Comparison of ENCODE assay signal across 8 mouse cellular contexts in genomic region chr10:128494667-128495245, GRCm38 (mm10). TPM values are rescaled to one million over a fixed set of nuclear protein-coding genes. Genes with fewer than 3 reads are reported as not detected.
A peak's percentile ranks its signal among the peaks of the same experiment; 100 is the strongest.
DNase-seq lines count a peak whose midpoint lies in the region; ATAC-seq lines count a peak whose summit lies in the region.

No protein-coding gene starts in this region.

- peak overlapping the region; percentile 100 for H3K27ac ChIP-seq in kidney, embryonic 15.5 days
- H3K27ac ChIP-seq in brown adipose tissue, adult 24 weeks (replicated peaks; ENCODE audit: low read depth, low read length), result peak overlapping the region; percentile 96
- peak overlapping the region; percentile 98 for H3K27ac ChIP-seq in hindbrain, embryonic 14.5 days
- peak overlapping the region; percentile 96 for H3K27ac ChIP-seq in midbrain, embryonic 16.5 days (ENCODE audit: low read length)

- H3K4me1 ChIP-seq in kidney, embryonic 15.5 days, result peaks cover 67% of the 10 kb centered on the region
- H3K4me1 ChIP-seq in brown adipose tissue, adult 24 weeks (ENCODE audit: control insufficient read depth, insufficient read depth, insufficient read length, low read length), result peaks cover 6% of the 10 kb centered on the region
- peaks cover 39% of the 10 kb centered on the region for H3K4me1 ChIP-seq in hindbrain, embryonic 14.5 days (replicated peaks; ENCODE audit: control insufficient read depth, insufficient read depth, low read length)
- peaks cover 36% of the 10 kb centered on the region for H3K4me1 ChIP-seq in midbrain, embryonic 16.5 days (ENCODE audit: control insufficient read depth, insufficient read depth, low read length)

- H3K4me3 ChIP-seq in kidney, embryonic 15.5 days (replicated peaks), result peak overlapping the region; percentile 89
- H3K4me3 ChIP-seq in brown adipose tissue, adult 24 weeks (ENCODE audit: insufficient read depth, low read depth, low read length), result peak overlapping the region; percentile 86
- peak overlapping the region; percentile 69 for H3K4me3 ChIP-seq in hindbrain, embryonic 14.5 days (replicated peaks; ENCODE audit: low read length)
- H3K4me3 ChIP-seq in midbrain, embryonic 16.5 days (ENCODE audit: low read depth, low read length), result peak overlapping the region; percentile 77

- 52% methylated on average over 11 of the region's 11 CpGs for WGBS in kidney, embryonic 15.5 days
- 57% methylated on average over 11 of the region's 11 CpGs for WGBS in hindbrain, embryonic 14.5 days
- WGBS in midbrain, embryonic 16.5 days, result 61% methylated on average over 11 of the region's 11 CpGs

- H3K9ac ChIP-seq in kidney, embryonic 15.5 days, result peak overlapping the region; percentile 83
- peak overlapping the region; percentile 92 for H3K9ac ChIP-seq in hindbrain, embryonic 14.5 days
- peak overlapping the region; percentile 81 for H3K9ac ChIP-seq in midbrain, embryonic 16.5 days (ENCODE audit: low read depth, low read length)

- intact Hi-C loops in left cerebral cortex, postnatal 14 days (cut with DNase I), result loop anchor here (5.0 kb wide), 1 partner anchor 43 kb away; no protein-coding TSS in a partner anchor

- DNase-seq in kidney, adult 18-20 months, result no peak
- DNase-seq in hindbrain, embryonic 14.5 days (ENCODE audit: low spot score), result no peak
- DNase-seq in left cerebral cortex, postnatal 14 days (ENCODE audit: low spot score in 2 of 2), result no peak
- DNase-seq in right cerebral cortex, adult 18-20 months, result no peak
- no peak for DNase-seq in layer of hippocampus, adult 8-10 months (ENCODE audit: low spot score in 2 of 2)

- H3K9me3 ChIP-seq in kidney, embryonic 15.5 days (replicated peaks), result no peaks in the 10 kb centered on the region
- no peaks in the 10 kb centered on the region for H3K9me3 ChIP-seq in hindbrain, embryonic 14.5 days (ENCODE audit: control insufficient read depth, low read length)
- H3K9me3 ChIP-seq in midbrain, embryonic 16.5 days (replicated peaks; ENCODE audit: control insufficient read depth, low read length, poor library complexity, severe bottlenecking), result no peaks in the 10 kb centered on the region

- H3K36me3 ChIP-seq in kidney, embryonic 15.5 days, result peaks cover 22% of the 10 kb centered on the region
- peaks cover 27% of the 10 kb centered on the region for H3K36me3 ChIP-seq in hindbrain, embryonic 14.5 days (replicated peaks; ENCODE audit: control insufficient read depth, insufficient read depth)
- H3K36me3 ChIP-seq in midbrain, embryonic 16.5 days (ENCODE audit: control insufficient read depth, insufficient read depth, low read length), result peaks cover 16% of the 10 kb centered on the region

- H3K4me2 ChIP-seq in kidney, embryonic 15.5 days, result peak overlapping the region; percentile 83
- peak overlapping the region; percentile 95 for H3K4me2 ChIP-seq in hindbrain, embryonic 14.5 days (replicated peaks)
- H3K4me2 ChIP-seq in midbrain, embryonic 16.5 days (ENCODE audit: low read length), result peak overlapping the region; percentile 56

- no peaks in the 10 kb centered on the region for H3K27me3 ChIP-seq in kidney, embryonic 15.5 days
- no peaks in the 10 kb centered on the region for H3K27me3 ChIP-seq in hindbrain, embryonic 14.5 days (ENCODE audit: control insufficient read depth, insufficient read depth, low read length)
- H3K27me3 ChIP-seq in midbrain, embryonic 16.5 days (ENCODE audit: control insufficient read depth, insufficient read depth, low read depth, low read length), result no peaks in the 10 kb centered on the region

- ATAC-seq in kidney, embryonic 15.5 days (replicated peaks; ENCODE audit: low FRiP score), result no peak
- no peak for ATAC-seq in hindbrain, embryonic 14.5 days (ENCODE audit: low FRiP score)
- no peak for ATAC-seq in midbrain, embryonic 16.5 days

RNA-seq across cellular contexts. Expression of gene Myl6, which starts 0.8 kb away (rescaled TPM):
- polyA plus RNA-seq in kidney, embryonic 15.5 days (2015; fragmentation: Nextera tagmentation; extraction: Ambion mirVana), result 1,170 and 1,259 TPM in 2 replicates
- 1,414 and 1,508 TPM in 2 replicates for polyA plus RNA-seq in brown adipose tissue, adult 24 weeks (2012; ENCODE audit: insufficient read depth, insufficient read length, missing spikeins)
- polyA plus RNA-seq in hindbrain, embryonic 14.5 days (2014; fragmentation: Nextera tagmentation; extraction: Ambion mirVana), result 825 and 884 TPM in 2 replicates
- 852 and 855 TPM in 2 replicates for polyA plus RNA-seq in midbrain, embryonic 16.5 days (2015; fragmentation: Nextera tagmentation; extraction: Ambion mirVana)
- total RNA-seq in left cerebral cortex, postnatal 14 days (2021), result 100 to 1,000 TPM; 606 to 662 TPM
- total RNA-seq in layer of hippocampus, adult 8-10 months (2022), result 100 to 1,000 TPM; 486 to 591 (median 538) TPM

RNA-seq across cellular contexts. Expression of gene Myl6b, which starts 3.7 kb away (rescaled TPM):
- 4.2 and 4.7 TPM in 2 replicates for polyA plus RNA-seq in kidney, embryonic 15.5 days (2015; fragmentation: Nextera tagmentation; extraction: Ambion mirVana)
- 13.5 and 24.5 TPM in 2 replicates for polyA plus RNA-seq in brown adipose tissue, adult 24 weeks (2012; ENCODE audit: insufficient read depth, insufficient read length, missing spikeins)
- 5.8 and 6.1 TPM in 2 replicates for polyA plus RNA-seq in hindbrain, embryonic 14.5 days (2014; fragmentation: Nextera tagmentation; extraction: Ambion mirVana)
- 5.3 and 6.4 TPM in 2 replicates for polyA plus RNA-seq in midbrain, embryonic 16.5 days (2015; fragmentation: Nextera tagmentation; extraction: Ambion mirVana)
- total RNA-seq in left cerebral cortex, postnatal 14 days (2021), result 10 to 100 TPM; 19.1 to 21.7 TPM
- 10 to 100 TPM; 18.4 to 23.6 (median 22.6) TPM for total RNA-seq in layer of hippocampus, adult 8-10 months (2022)

RNA-seq across cellular contexts. Expression of gene Esyt1, which starts 30.9 kb away (rescaled TPM):
- 19.4 and 22.8 TPM in 2 replicates for polyA plus RNA-seq in kidney, embryonic 15.5 days (2015; fragmentation: Nextera tagmentation; extraction: Ambion mirVana)
- 31.6 and 35.5 TPM in 2 replicates for polyA plus RNA-seq in brown adipose tissue, adult 24 weeks (2012; ENCODE audit: insufficient read depth, insufficient read length, missing spikeins)
- polyA plus RNA-seq in hindbrain, embryonic 14.5 days (2014; fragmentation: Nextera tagmentation; extraction: Ambion mirVana), result 13.7 and 14.5 TPM in 2 replicates
- polyA plus RNA-seq in midbrain, embryonic 16.5 days (2015; fragmentation: Nextera tagmentation; extraction: Ambion mirVana), result 8.8 and 8.9 TPM in 2 replicates
- total RNA-seq in left cerebral cortex, postnatal 14 days (2021), result 1 to 10 TPM; 8.1 to 9.3 TPM
- total RNA-seq in layer of hippocampus, adult 8-10 months (2022), result 10 to 100 TPM in 2 of 4 experiments, 1 to 10 TPM in 2; 7.0 to 11.5 (median 9.3) TPM

RNA-seq across cellular contexts. Expression of gene Smarcc2, which starts 35.7 kb away (rescaled TPM):
- polyA plus RNA-seq in kidney, embryonic 15.5 days (2015; fragmentation: Nextera tagmentation; extraction: Ambion mirVana), result 75.9 and 77.2 TPM in 2 replicates
- 63.7 and 94.7 TPM in 2 replicates for polyA plus RNA-seq in brown adipose tissue, adult 24 weeks (2012; ENCODE audit: insufficient read depth, insufficient read length, missing spikeins)
- polyA plus RNA-seq in hindbrain, embryonic 14.5 days (2014; fragmentation: Nextera tagmentation; extraction: Ambion mirVana), result 184 and 191 TPM in 2 replicates
- 185 and 195 TPM in 2 replicates for polyA plus RNA-seq in midbrain, embryonic 16.5 days (2015; fragmentation: Nextera tagmentation; extraction: Ambion mirVana)
- total RNA-seq in left cerebral cortex, postnatal 14 days (2021), result 100 to 1,000 TPM; 199 to 211 TPM
- 100 to 1,000 TPM; 238 to 267 (median 258) TPM for total RNA-seq in layer of hippocampus, adult 8-10 months (2022)

RNA-seq across cellular contexts. Expression of gene Zc3h10, which starts 52.8 kb away (rescaled TPM):
- polyA plus RNA-seq in kidney, embryonic 15.5 days (2015; fragmentation: Nextera tagmentation; extraction: Ambion mirVana), result 16.2 and 17.7 TPM in 2 replicates
- polyA plus RNA-seq in brown adipose tissue, adult 24 weeks (2012; ENCODE audit: insufficient read depth, insufficient read length, missing spikeins), result 4.7 TPM in 2 replicates
- 14.5 and 16.3 TPM in 2 replicates for polyA plus RNA-seq in hindbrain, embryonic 14.5 days (2014; fragmentation: Nextera tagmentation; extraction: Ambion mirVana)
- polyA plus RNA-seq in midbrain, embryonic 16.5 days (2015; fragmentation: Nextera tagmentation; extraction: Ambion mirVana), result 17.8 and 19.7 TPM in 2 replicates
- 10 to 100 TPM; 11.4 to 12.0 TPM for total RNA-seq in left cerebral cortex, postnatal 14 days (2021)
- total RNA-seq in layer of hippocampus, adult 8-10 months (2022), result 10 to 100 TPM; 12.7 to 17.0 (median 15.2) TPM
